In genomic region chr14:10221847-10222246, GRCm38 (mm10) we compare ENCODE assay signal across 16 mouse cellular contexts.
A peak's percentile ranks its signal among the peaks of the same experiment; 100 is the strongest.
DNase-seq lines count a peak whose midpoint lies in the region; ATAC-seq and TF ChIP-seq lines count a peak whose summit lies in the region.
"Had no signal": no experiment of that assay in that cellular context is flagged by ENCODE, and none has a peak within 500 bp of the region (broad histone marks: within the 10 kb centered on the region; RNA-seq: fewer than 3 reads in every experiment).

No protein-coding gene starts in this region.

- H3K4me3 ChIP-seq in forebrain, postnatal 0 days (ENCODE audit: low read depth, low read length), result no peak overlapping the region
- no peak overlapping the region for H3K4me3 ChIP-seq in forebrain, embryonic 11.5 days (ENCODE audit: low read depth, low read length)
- H3K4me3 ChIP-seq in left cerebral cortex, adult 2 months, result no peak overlapping the region
- H3K4me3 ChIP-seq in kidney, embryonic 16.5 days (ENCODE audit: low read length), result no peak overlapping the region
- H3K4me3 ChIP-seq: heart, embryonic 12.5 days; limb, embryonic 15.5 days; lung, embryonic 15.5 days; midbrain, embryonic 15.5 days had no signal

- no peaks in the 10 kb centered on the region for H3K9me3 ChIP-seq in forebrain, postnatal 0 days (ENCODE audit: low read length)
- no peaks in the 10 kb centered on the region for H3K9me3 ChIP-seq in forebrain, embryonic 11.5 days (ENCODE audit: control insufficient read depth, low read length)
- H3K9me3 ChIP-seq in kidney, embryonic 16.5 days (ENCODE audit: low read length), result no peaks in the 10 kb centered on the region
- H3K9me3 ChIP-seq: heart, embryonic 12.5 days; limb, embryonic 15.5 days; lung, embryonic 15.5 days; midbrain, embryonic 15.5 days had no signal

- DNase-seq in forebrain, postnatal 0 days, result no peak
- no peak for DNase-seq in forebrain, embryonic 11.5 days (ENCODE audit: low spot score)
- DNase-seq in right cerebral cortex, adult 2 months (ENCODE audit: low spot score in 2 of 2), result peak; percentile 31 to 37
- DNase-seq in right cerebral cortex, postnatal 4 days, result no peak
- DNase-seq in left cerebral cortex, adult 2 months (ENCODE audit: extremely low spot score in 1 of 2, low spot score in 2 of 2), result peak; percentile 12 to 13
- peak; percentile 76 for DNase-seq in telencephalon, adult 2 months (ENCODE audit: low read depth, low spot score)
- no peak for DNase-seq in spleen, postnatal 4 days (ENCODE audit: low spot score in 2 of 2)
- DNase-seq: adrenal gland, postnatal 14 days; gastrocnemius, postnatal 10 days had no signal

- H3K27me3 ChIP-seq in forebrain, postnatal 0 days (ENCODE audit: insufficient read depth, low read length), result no peaks in the 10 kb centered on the region
- no peaks in the 10 kb centered on the region for H3K27me3 ChIP-seq in forebrain, embryonic 11.5 days (ENCODE audit: control insufficient read depth, insufficient read depth, low read length)
- H3K27me3 ChIP-seq in kidney, embryonic 16.5 days (ENCODE audit: insufficient read depth, low read length), result no peaks in the 10 kb centered on the region
- H3K27me3 ChIP-seq: heart, embryonic 12.5 days; limb, embryonic 15.5 days; lung, embryonic 15.5 days; midbrain, embryonic 15.5 days had no signal

- no peak overlapping the region for H3K27ac ChIP-seq in forebrain, postnatal 0 days (ENCODE audit: low read depth, low read length)
- H3K27ac ChIP-seq in forebrain, embryonic 11.5 days (ENCODE audit: low read depth, low read length), result no peak overlapping the region
- no peak overlapping the region for H3K27ac ChIP-seq in left cerebral cortex, adult 2 months
- H3K27ac ChIP-seq in kidney, embryonic 16.5 days (ENCODE audit: low read length), result no peak overlapping the region
- H3K27ac ChIP-seq: limb, embryonic 15.5 days; lung, embryonic 15.5 days; midbrain, embryonic 15.5 days; stomach, postnatal 0 days had no signal

- H3K9ac ChIP-seq in forebrain, postnatal 0 days, result no peak overlapping the region
- no peak overlapping the region for H3K9ac ChIP-seq in forebrain, embryonic 11.5 days (ENCODE audit: low read length)
- no peak overlapping the region for H3K9ac ChIP-seq in kidney, embryonic 16.5 days (replicated peaks; ENCODE audit: low read length)
- H3K9ac ChIP-seq: heart, embryonic 12.5 days; limb, embryonic 15.5 days; lung, embryonic 15.5 days; midbrain, embryonic 15.5 days had no signal

- H3K36me3 ChIP-seq in forebrain, postnatal 0 days (ENCODE audit: insufficient read depth), result no peaks in the 10 kb centered on the region
- H3K36me3 ChIP-seq in forebrain, embryonic 11.5 days (ENCODE audit: control insufficient read depth, insufficient read depth, low read length), result no peaks in the 10 kb centered on the region
- no peaks in the 10 kb centered on the region for H3K36me3 ChIP-seq in kidney, embryonic 16.5 days (ENCODE audit: insufficient read depth, low read length)
- H3K36me3 ChIP-seq: heart, embryonic 12.5 days; limb, embryonic 15.5 days; lung, embryonic 15.5 days; midbrain, embryonic 15.5 days had no signal

- TF ChIP-seq CTCF in forebrain, postnatal 0 days (IDR thresholded peaks at IDR 0.05; ENCODE audit: low read depth), result no peak
- TF ChIP-seq CTCF in left cerebral cortex, adult 2 months (IDR thresholded peaks at IDR 0.05), result peak; percentile 2; the same call in 1 of the 2 replicates

- no peak overlapping the region for H3K4me2 ChIP-seq in forebrain, postnatal 0 days (ENCODE audit: low read depth)
- no peak overlapping the region for H3K4me2 ChIP-seq in forebrain, embryonic 11.5 days (ENCODE audit: low read depth, low read length, severe bottlenecking)
- H3K4me2 ChIP-seq in kidney, embryonic 16.5 days (replicated peaks; ENCODE audit: low read depth, low read length), result no peak overlapping the region
- H3K4me2 ChIP-seq: heart, embryonic 12.5 days; limb, embryonic 15.5 days; lung, embryonic 15.5 days; midbrain, embryonic 15.5 days had no signal

- WGBS in forebrain, postnatal 0 days, result 72% methylated on average over 2 of the region's 2 CpGs
- 90% methylated on average over 2 of the region's 2 CpGs for WGBS in forebrain, embryonic 11.5 days
- whole genome bisulfite sequencing in kidney, embryonic 16.5 days, result 86% methylated on average over 2 of the region's 2 CpGs

- ATAC-seq in forebrain, postnatal 0 days, result peak; percentile 36; the same call in 1 of the 2 replicates
- no peak for ATAC-seq in forebrain, embryonic 11.5 days (replicated peaks; ENCODE audit: low FRiP score)
- no peak for ATAC-seq in kidney, embryonic 16.5 days (ENCODE audit: low FRiP score, low TSS enrichment)
- ATAC-seq: inflammation-experienced regulatory T-cells, adult 6 months; midbrain, embryonic 15.5 days had no signal

- no peaks in the 10 kb centered on the region for H3K4me1 ChIP-seq in forebrain, postnatal 0 days (ENCODE audit: insufficient read depth)
- no peaks in the 10 kb centered on the region for H3K4me1 ChIP-seq in forebrain, embryonic 11.5 days (replicated peaks; ENCODE audit: control insufficient read depth, insufficient read depth, low read length)
- H3K4me1 ChIP-seq in kidney, embryonic 16.5 days (ENCODE audit: insufficient read depth, low read length), result no peaks in the 10 kb centered on the region
- H3K4me1 ChIP-seq: heart, embryonic 12.5 days; limb, embryonic 15.5 days; lung, embryonic 15.5 days; midbrain, embryonic 15.5 days had no signal

- intact Hi-C loops in left cerebral cortex, adult 2 months (cut with DNase I), result loop anchor here (10.0 kb wide), 2 partner anchors 437 to 827 kb away; no protein-coding TSS in a partner anchor

Comparison
In these comparisons a context has a peak if more than half of its experiments do, and no peak if none do; other contexts are left out.
1. DNase-seq: peak in right cerebral cortex, adult 2 months (2 of 2), left cerebral cortex, adult 2 months (2 of 2) and telencephalon, adult 2 months (single experiment); none in forebrain, postnatal 0 days (single experiment), forebrain, embryonic 11.5 days (single experiment), right cerebral cortex, postnatal 4 days (single experiment) and spleen, postnatal 4 days (0 of 2).